Mouse (Mus musculus): ENCODE measurements around the gene Rbl1.
A peak's percentile ranks its signal among the peaks of the same experiment; 100 is the strongest.
"Not testable (repeated sequence)": the region's sequence is repeated elsewhere in the genome, so short reads cannot be mapped to it uniquely, and the experiment has no call there.

Rbl1 gene

GRCm38 (mm10) chr2:157170626-157171025, 33.7 kb downstream of the Rbl1 start:
- no peak for DNase-seq

GRCm38 (mm10) chr2:157170166-157170565, 34.2 kb downstream of the Rbl1 start:
- no peak for DNase-seq

- DNase-seq: no peak
These were observed 37.8 kb downstream of the Rbl1 start for GRCm38 (mm10) chr2:157166371-157167080.

- DNase-seq: not testable (repeated sequence)
These were observed 38.8 kb downstream of the Rbl1 start for GRCm38 (mm10) chr2:157165312-157166224.

DNA sequence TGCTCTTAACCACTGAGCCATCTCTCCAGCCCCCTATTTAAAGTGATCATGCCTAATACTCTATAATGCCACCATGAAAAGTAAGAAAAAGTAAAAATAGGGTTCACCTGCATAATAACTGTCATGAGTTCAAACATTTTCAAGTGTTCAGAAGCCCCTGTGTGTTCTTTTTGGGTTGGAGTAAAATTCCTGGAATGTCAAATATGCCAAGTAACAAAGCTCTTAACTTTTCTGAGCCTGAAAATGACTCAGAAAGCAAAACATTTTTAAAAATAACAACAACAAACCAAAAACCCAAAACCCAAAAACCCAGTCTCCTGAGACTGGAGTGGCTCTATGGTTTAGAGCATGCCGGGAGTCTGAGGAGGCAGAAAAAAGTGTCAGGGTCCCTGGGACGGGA, 40.2 kb downstream of the Rbl1 start:
- DNase-seq: no peak

- no peak for DNase-seq
These were observed 48.3 kb downstream of the Rbl1 start for GRCm38 (mm10) chr2:157156079-157156478.

- DNase-seq: no peak
These were observed 51.1 kb downstream of the Rbl1 start for GRCm38 (mm10) chr2:157153235-157153634.

- DNase-seq: no peak
These were observed 55.9 kb downstream of the Rbl1 start for GRCm38 (mm10) chr2:157148417-157148816.

GRCm38 (mm10) chr2:157147397-157148020, 56.8 kb downstream of the Rbl1 start:
- DNase-seq: no peak

DNA sequence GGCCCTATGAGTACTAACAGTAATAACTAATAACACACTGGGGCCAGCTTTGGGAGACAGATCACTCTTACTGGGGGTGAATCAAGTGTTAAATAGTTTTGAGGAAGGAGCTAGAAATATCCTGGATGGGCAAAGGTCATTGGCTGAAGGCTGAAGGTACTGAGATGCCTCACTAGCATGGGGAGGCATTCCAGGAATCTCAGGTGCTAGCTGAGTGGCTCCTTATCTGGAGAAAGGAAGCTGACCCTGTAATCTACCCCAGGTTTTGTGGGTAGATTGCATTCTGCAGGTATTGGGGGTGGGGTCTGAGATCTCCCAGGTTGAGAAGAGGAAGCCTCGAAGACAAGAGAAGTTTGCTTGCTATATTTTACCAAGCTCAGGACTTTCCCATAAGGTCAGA, 59.2 kb downstream of the Rbl1 start:
- DNase-seq: no peak

GRCm38 (mm10) chr2:157144132-157144531, 60.2 kb downstream of the Rbl1 start:
- DNase-seq: no peak

DNA sequence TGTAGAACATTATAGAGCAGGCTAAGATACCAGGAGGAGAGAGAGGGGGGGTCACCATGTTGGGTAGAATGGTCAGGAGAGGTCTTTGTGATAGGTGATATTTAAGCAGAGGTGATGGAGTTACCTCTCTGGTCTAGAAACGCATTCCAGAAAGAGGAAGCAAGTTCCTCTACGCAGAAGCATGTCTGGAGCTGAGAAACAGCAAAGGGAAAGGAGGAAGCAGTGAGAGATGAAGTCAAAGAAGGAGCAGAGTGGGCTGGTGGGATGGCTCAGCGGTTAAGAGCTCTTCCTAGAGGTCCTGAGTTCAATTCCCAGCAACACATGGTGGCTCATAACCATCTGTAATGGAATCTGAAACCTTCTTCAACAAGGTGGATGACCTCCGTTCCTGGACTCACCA, 62.4 kb downstream of the Rbl1 start:
- no peak for DNase-seq

- DNase-seq: no peak
These were observed 65.0 kb downstream of the Rbl1 start for GRCm38 (mm10) chr2:157139251-157139802.

DNA sequence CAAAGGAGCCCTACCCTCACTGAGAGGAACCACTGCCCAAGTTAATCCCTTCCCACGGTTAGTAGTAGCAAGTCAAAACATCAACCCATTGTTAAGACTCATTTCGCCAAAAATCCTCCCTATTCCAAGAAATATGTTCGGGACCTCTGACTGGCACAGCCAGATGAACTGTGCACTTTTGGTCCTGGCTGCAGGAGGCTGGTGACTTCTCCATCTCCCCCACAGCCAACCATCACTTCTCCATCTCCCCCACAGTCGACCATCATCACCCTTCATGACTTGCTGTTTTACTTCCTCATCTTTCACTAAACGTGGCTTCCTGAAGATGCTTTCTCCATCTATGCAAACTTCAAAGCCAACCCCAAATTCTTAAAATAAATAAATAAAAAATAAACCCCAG, 65.5 kb downstream of the Rbl1 start:
- DNase-seq: no peak

DNA sequence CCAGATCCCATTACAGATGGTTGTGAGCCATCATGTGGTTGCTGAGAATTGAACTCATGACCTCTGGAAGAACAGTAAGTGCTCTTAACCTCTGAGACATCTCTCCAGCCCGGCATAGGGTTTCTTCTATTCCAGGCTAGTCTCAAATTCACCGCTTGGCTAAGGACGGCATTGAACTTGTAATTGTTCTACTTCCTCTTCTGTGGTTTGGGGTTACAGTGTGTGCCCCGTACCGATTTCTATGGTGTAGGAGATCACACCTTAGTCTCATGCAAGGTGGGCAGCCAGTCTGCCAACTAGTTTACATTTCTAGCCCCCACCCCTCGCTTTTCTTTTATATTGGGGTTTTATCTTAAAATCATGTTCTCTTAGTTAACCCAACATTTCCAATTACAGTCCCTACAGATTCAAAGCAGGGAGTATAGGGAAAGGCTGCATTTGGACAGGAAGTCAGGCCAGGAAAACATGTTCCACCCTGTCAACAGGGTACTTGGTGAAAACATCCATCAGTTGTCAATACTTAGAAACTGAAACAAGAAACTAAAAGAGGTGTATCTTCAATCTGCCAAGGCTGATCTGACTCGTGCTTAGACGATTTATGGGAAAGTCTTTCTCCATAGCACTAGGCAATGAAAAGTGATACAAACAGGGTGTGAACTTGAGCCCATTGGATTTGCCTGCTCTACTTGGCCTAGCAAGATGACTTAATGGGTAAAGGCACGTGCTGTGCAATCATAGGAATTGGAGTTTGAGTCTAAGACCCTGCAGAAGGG, 66.2 kb downstream of the Rbl1 start:
- no peak for DNase-seq

- no peak for DNase-seq
These were observed 67.7 kb downstream of the Rbl1 start for GRCm38 (mm10) chr2:157136646-157137045.

- no peak for DNase-seq
These were observed 68.2 kb downstream of the Rbl1 start for GRCm38 (mm10) chr2:157136176-157136575.

- peak; percentile 9 for DNase-seq
These were observed 68.7 kb downstream of the Rbl1 start for GRCm38 (mm10) chr2:157135529-157136120.

GRCm38 (mm10) chr2:157135014-157135413, 69.3 kb downstream of the Rbl1 start, which contains the start of gene Samhd1:
Samhd1 (minus strand) TSS chr2:157135265.
- peak; percentile 93 for DNase-seq

DNA sequence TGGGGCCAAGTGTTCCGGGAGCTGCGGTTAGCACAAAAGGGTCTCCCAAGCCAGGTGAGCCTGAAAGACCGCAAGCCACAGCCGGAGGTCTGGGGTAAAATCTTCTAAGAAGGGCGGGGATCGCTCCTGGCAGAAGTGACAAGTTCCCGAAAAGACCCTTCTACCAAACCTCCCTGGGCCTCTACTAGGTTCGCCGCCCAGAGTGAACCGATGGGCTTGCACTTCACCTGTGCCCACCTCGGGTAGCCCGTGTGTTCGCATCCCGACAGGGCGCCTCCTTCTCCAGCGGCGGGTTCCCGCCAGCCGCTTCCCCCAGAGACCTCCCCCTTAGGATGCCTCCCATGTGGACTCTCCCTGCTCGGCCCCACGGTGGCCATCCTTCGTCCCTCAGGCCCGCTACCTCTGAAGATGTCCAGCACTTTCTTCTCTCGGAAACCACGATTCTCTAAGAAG, 69.8 kb downstream of the Rbl1 start:
- DNase-seq: no peak

GRCm38 (mm10) chr2:157133769-157134478, 70.4 kb downstream of the Rbl1 start:
- no peak for DNase-seq

All from cerebellum, adult 8-10 months (tissue).